Mouse (Mus musculus) thymus, adult 2 months (tissue): ENCODE results near the gene 3110082I17Rik.

Source experiments
- CTCF ChIP-seq: fragments of 200-500 bp; IDR thresholded peaks from 2 replicates; pipeline ENCODE4 v1.5.1; 2012; ENCODE audit warnings: mild to moderate bottlenecking, control low read depth, low read length, moderate library complexity, borderline replicate concordance; ENCODE audit not compliant: control insufficient read depth, poor library complexity, insufficient read depth; ENCODE audit errors: extremely low read depth
- POLR2A ChIP-seq: fragments of 200-500 bp; IDR thresholded peaks from 2 replicates; pipeline ENCODE4 v1.6.1; 2012; ENCODE audit warnings: mild to moderate bottlenecking, low read length, control low read depth, moderate library complexity; ENCODE audit not compliant: control insufficient read depth, poor library complexity, insufficient read depth; ENCODE audit errors: extremely low read depth

GRCm38 (mm10) chr5:139349713-139350112 is 110.6 kb downstream of the 3110082I17Rik start:
- no peak for TF ChIP-seq CTCF
- TF ChIP-seq POLR2A, result no peak
